Mouse (Mus musculus) thymus, postnatal 14 days (tissue): ENCODE measurements around the gene Clcc1.
A peak's percentile ranks its signal among the peaks of the same experiment; 100 is the strongest.

ENCODE experiments used
- DNase-seq: peaks from one replicate; pipeline ENCODE4 v3.0.0; 2021

The Clcc1 gene

DNA sequence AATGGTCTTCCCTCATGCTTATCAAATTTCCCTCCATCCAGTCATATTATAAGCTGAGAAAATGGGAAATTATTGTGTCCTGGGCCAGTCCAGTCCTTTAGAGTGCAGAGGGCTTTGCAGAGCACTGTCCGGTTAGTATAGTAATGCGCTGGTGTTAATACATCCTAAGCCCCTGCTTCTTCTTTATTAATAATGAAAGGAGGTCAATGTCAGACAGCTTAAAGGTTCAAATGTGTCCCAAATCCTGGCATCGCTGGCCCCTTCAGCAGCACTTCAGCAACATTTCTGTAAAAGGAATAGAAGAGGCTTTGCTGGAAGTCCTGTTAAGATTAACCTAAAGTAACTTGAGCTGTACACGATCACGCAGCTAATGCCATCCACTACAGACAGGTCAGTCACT is 57.6 kb downstream of the Clcc1 start:
- no peak for DNase-seq

DNA sequence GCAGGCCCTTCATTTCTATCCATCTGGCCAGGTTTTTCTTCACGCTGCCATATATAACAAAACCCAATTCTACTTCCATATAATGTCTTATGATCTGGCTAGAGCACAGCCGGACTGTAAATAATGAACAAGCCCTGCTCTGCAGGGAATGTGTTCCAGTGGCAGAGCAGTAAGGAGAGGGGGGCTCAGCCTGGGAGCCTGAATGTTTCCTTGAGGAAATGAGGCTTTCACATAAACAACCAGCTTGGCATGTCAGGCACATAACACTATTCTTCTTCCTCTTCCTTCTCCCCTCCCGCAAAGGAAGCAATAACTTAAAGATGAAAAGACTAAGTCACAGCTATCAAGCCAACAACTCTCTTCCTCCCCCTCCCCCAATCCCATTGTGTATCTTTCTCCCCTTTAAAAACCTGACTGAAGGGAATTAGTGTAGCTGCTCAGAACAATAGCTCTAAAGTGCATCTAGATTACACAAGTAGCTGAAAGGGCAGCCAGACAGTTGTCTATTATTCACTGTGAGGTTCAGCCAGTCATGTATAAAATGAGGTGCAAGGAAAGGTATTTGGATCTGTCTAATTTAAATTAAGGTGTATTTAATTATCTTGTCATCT is 59.5 kb downstream of the Clcc1 start:
- DNase-seq, result peak; percentile 35

DNA sequence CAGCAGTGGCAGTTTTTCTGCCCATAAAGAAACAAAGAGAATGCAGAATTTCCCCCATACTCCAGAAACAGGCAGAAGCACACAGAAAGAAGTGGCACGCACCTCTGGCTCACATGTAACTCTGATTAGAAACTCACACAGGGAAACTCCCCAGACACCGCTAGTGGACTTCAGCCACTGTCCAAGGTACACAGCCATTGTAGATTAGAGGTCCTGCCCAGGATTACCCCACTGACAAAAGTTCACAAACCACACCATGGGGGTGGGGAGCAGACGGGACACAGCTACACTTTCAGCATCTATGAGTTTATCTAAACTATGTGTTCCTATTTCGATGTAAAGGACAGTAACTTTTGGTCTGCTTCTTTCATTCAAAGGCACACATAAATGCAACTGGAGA is 61.1 kb downstream of the Clcc1 start:
- no peak for DNase-seq

DNA sequence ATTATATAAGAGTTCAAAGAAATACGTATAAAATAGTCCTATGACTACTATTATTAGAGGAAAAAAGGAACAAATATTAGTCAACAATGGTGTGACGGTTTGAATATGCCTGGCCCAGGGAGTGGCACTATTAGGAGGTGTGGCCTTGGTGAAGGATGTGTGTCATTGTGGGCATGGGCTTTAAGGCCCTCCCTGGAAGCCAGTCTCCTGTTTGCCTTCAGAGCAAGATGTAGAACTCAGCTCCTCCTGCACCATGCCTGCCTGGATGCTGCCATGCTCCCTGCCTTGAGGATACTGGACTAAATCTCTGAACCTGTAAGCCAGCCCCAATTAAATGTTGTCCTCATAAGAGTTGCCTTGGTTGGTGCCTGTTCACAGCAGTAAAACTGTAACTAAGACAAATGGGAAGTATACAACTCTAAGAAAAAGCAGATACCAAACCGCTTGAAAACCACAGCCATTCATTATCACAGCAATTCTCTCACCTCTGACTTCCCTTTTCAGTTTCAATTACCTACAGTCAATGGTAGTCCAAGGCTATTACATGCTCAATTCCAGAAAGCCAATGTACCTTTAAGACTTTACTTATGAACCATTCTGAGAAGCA is 64.3 kb downstream of the Clcc1 start:
- no peak for DNase-seq

DNA sequence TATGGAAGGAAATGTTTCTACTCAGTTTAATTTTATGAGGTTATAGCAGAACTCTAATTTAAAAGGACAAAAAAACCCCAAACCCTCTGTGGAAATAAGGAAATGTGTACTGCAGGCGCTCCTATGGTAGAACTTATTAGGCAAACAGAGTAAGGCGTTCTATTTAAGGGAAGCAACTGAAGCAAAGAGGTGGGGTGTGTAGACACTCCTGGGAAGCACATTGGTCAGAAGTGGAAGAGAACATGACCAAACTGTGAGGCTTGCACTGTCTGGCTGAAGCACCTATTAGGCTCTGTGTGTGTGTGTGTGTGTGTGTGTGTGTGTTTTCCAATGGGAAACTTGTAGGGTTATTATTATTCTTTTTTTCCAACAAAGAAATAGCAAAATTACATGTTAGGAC is 65.6 kb downstream of the Clcc1 start:
- DNase-seq, result no peak

DNA sequence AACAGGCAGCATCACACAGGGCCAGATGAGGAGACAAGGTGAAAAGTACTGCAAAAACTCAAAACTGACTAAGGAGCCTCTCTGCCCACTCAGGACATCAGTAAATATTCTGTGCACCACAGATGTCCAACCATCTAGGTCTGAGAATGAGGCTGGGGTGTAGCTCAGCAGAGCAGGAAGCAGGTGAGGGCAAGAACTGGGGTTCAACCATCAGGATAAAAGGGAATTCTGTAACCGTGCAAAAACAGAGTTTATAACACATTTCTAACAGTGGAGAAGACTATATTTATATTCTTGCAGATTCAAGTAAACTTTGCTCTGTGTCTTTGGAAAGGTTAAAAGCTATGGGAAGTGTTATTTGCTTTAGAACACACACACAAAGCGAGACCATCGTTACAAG is 66.0 kb downstream of the Clcc1 start:
- DNase-seq, result no peak

DNA sequence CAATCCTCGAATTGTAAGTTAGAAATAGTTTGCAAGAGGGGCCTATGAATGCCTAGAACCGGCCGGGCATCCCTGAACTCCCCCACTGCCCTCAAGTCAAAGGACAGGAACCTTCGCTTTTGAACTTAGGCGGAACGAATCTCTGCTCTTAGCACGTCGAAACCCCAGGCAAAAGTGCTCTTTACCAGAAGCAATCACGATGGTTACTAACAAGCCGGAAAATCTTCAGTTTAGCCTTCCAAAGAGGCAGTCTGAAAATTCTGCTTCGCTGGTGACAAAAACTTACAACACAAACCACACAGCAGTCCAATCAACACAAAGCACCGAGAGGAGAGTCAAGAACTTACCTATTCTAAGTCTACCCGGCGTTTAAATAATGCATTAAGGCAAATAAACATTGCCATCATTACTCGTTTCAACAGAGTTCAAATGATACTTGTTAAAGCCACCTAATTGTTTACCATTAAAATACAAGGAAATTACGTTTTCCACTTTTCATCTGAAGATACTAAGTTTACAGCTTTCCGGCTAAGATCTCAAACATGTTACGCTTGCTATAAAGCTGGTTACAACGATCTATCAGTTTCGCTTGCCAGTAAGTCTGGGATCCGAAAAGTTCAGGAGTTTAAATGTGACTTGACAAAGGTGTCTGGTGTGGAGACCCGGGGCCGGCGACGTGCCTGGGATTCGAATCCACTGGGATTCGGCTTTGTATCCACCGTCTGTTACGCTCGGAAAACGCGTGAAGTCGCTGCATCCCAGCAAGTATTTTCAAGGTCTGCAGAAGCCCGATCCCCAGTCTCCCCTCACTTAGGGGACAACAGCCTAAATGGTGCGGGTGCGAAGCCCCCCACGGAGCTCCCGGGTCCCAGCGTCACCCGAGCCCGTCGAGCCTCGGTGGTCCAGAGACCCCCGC is 67.6 kb downstream of the Clcc1 start:
- DNase-seq, result peak; percentile 16

DNA sequence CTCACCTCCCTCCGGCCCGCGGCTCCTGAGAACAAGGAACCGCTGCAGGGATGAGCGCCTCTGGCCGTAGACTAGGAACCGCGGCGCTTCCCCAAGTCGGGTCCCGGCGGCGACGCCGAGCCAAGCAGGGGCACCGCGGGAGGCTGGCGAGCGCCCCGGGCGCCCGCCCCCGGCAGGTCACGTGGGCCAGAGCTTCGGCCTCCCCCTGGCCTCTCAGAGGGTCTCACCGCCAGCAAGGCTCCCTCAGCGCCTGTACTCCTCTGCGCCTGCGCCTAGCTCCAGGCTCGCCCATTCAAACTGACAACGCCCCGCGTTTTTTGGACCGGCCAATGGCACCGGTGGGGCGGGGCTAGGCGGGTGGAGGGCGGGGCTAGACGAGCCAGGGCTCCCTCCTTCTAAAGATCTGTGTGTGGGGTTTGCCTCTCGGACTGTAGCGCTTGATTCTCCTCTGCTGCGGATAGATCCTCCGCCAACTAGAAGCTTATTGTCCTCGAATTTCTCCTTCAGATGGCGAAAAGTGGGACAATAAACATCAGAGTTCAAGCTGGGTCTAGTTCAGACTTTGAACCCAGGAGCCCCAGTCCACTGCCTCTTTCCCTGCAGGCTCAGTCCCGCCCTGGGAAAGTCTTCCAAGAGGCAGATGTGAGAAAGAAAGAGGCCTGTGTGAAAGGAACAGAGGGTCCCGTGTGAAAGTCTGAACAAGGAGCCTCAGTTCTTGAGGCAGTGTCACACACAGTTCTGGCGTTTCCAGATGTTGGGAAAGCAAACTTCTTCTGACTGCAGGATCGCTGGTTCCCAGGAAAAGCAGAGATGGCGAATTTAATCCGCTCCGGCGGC is 68.5 kb downstream of the Clcc1 start, which contains the start of gene Gpsm2:
TSS of gene Gpsm2 (minus strand) at position 274 of the 837 bp plus-strand sequence.
- DNase-seq, result peak; percentile 99

DNA sequence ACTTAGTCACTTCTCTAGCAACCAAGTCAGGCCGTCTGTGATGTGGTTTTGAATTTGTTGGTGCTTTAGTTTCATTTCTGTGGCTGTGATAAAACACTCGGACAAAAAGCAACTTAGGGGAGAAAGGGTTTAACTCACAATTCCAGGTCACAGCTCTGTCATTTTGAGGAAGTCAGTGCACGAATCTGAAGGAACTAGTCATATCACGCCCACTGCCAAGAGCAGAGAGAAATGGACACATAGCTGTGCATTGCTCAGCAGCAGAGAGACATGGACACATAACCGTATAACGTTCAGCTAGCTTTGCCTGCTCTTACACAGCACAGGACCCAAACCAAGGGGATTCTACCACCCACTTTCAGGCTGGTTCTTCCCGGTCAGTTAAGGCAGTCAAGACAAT is 72.7 kb downstream of the Clcc1 start:
- no peak for DNase-seq

DNA sequence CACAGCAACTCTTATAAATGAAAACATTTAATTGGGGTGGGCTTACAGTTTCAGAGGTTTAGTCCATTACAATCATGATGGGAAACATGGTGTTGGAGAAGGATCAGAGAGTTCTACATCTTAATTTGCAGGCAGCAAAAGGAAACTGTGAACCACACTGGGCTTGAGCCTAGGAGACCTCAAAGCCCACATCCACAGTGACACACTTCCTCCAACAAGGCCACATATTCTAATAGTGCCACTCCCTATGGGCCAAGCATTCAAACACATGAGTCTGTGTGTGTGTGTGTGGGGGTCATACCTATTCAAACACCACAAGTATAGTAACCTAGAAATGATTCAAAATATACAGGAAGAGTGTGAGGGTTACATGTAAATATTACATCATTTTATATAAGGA is 73.6 kb downstream of the Clcc1 start:
- DNase-seq, result no peak

DNA sequence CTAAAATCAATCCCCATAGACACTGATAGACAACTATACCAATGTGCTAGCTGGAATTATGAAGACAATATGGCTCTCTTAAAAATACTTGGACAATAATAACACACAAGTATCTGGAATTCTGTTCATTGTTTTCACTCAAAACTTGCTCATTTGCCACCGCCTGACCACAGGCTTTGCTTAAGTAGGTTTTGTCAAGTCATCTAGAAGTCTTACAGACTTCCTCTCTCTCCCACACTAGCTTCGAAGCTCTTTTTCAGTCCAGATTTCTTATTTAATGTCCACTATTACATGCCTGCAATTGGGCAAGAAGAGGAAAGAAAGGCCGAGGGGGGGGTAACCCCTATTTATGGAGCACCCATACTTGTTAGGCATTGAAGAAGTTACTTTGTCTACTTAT is 74.1 kb downstream of the Clcc1 start:
- DNase-seq, result no peak
